Mouse (Mus musculus) erythroblast, embryonic 14.5 days (primary cell): Measurements from ENCODE around the gene Cpne2.

ENCODE experiments used
- GATA1 ChIP-seq: IDR thresholded peaks from 2 replicates; pipeline ENCODE4 v1.6.1; 2012; ENCODE audit warnings: low read length, inconsistent platforms, mixed read lengths
- TAL1 ChIP-seq: IDR thresholded peaks from 3 replicates; pipeline ENCODE4 v1.6.1; 2012; ENCODE audit warnings: low read length, inconsistent platforms, mixed read lengths

GRCm38 (mm10) chr8:94594211-94594610 is 61.4 kb downstream of the Cpne2 start:
- TF ChIP-seq TAL1: no peak
- no peak for TF ChIP-seq GATA1
